Mouse (Mus musculus) gastrocnemius, postnatal 25 days (tissue): Measurements from ENCODE around the gene Ubap2l. TPM values are rescaled to one million over a fixed set of nuclear protein-coding genes. Genes with fewer than 3 reads are reported as not detected.
A peak's percentile ranks its signal among the peaks of the same experiment; 100 is the strongest.

Experiments
- DNase-seq: peaks from one replicate; pipeline ENCODE4 v3.0.0; 2022
- long read RNA-seq, 2 experiments: library from polyadenylated mRNA; stranded (forward); transcript quantifications; one replicate each; pipeline ENCODE4 v2.0.0; 2021
- total RNA-seq, 2 experiments: library from RNA; stranded (reverse); gene quantifications; 1 replicate in 1 of 2; 2 replicates in 1 of 2; pipeline ENCODE4 v1.2.3; 2021

Ubap2l gene
- total RNA-seq, result 10 to 100 TPM; 79.1 to 79.3 TPM
- long read RNA-seq, experiment 1, partial matches to known transcripts, result 4 of 34 reads
- long read RNA-seq, experiment 1, other reads (novel, unspliced or antisense), result 28 of 34 reads
- long read RNA-seq, experiment 2, partial matches to known transcripts, result 25 of 79 reads
- long read RNA-seq, experiment 2, other reads (novel, unspliced or antisense), result 52 of 79 reads

GRCm38 (mm10) chr3:90052351-90053241 lies at the start of gene Ubap2l:
Gene Ubap2l, minus strand, starts transcription at chr3:90052628.
- peak; percentile 98 for DNase-seq

DNA sequence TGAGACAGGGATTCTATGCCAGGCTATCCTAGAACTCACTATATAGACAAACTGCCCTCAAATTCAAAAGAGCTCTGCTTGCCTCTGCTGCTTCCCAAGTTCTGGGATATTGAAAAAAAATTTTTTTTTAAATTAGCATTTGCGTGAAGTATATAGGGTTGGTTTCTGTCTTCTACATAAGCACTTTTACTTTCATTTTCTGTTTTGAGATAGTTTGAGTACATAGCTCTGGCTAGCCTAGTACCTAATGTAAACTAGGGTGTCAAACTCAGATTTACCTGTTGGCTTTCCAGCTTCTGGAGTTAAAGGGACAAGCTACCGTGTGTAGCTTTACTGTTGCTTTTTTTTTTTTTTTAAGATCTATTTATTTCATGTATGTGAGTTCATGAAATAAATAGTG lies 49.2 kb upstream of the Ubap2l start:
- no peak for DNase-seq

GRCm38 (mm10) chr3:90101010-90101409 lies 48.6 kb upstream of the Ubap2l start:
- no peak for DNase-seq

- DNase-seq, result no peak
Observed at GRCm38 (mm10) chr3:90097928-90098327, 45.5 kb upstream of the Ubap2l start.

- no peak for DNase-seq
Observed at GRCm38 (mm10) chr3:90094453-90094852, 42.0 kb upstream of the Ubap2l start.

DNA sequence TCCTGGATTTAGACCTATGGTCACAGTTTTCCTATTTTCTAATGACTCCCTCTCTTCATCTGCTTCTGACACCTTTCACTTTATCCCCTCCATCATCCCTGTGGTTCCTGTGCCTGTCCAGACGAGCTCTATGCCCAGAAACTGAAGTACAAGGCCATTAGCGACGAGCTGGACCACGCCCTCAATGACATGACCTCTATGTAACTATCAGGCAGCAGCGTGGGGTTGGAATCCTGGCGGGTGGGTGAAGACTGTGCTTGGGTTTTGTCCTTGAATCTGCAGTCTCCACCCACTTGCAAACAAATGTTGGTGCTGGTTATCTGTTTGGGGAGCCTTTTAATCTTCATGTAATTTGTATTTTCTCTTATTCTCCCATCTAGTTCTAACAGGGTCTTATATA lies 38.5 kb upstream of the Ubap2l start:
- no peak for DNase-seq

- no peak for DNase-seq
Observed at GRCm38 (mm10) chr3:90088617-90089016, 36.2 kb upstream of the Ubap2l start.

DNA sequence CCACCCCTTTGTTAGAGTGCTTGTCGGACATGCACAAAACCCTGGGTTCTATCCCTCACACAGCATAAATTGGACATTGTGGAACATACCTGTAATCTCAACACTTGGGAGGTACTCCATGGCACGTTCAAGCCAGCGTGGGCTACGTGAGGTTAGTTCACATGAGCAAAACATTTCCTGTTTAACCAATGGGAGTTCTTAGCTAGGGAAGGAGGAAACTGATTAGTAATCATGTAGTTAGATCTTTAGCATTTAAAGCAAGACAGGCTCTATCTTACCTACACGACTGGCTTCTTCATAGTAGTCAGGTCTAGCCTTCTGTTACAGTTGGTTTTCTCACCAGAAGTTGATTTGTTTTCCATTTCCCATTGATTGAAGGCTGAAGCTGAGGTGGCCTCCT lies 33.6 kb upstream of the Ubap2l start:
- no peak for DNase-seq

DNA sequence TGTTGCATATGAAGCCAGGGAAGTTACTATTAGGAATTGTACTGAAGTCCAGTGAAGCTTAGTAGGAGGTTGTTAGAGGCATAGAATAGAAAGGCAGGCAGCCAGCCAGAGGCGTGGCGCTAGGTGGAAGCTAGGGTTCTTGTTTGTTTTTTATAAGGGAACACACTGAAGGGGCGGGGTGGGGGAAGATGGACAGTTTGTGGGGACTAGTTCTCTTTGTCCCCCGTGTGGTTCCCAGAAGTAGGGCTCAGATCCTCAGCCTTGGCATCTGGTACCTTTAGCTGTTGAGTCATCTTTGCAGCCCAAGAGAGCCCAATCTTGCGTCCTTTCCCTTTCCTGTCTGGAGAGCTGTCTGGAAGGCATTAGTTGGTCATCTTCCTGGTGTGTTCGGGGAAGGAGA lies 32.9 kb upstream of the Ubap2l start:
- DNase-seq, result peak; percentile 22

DNA sequence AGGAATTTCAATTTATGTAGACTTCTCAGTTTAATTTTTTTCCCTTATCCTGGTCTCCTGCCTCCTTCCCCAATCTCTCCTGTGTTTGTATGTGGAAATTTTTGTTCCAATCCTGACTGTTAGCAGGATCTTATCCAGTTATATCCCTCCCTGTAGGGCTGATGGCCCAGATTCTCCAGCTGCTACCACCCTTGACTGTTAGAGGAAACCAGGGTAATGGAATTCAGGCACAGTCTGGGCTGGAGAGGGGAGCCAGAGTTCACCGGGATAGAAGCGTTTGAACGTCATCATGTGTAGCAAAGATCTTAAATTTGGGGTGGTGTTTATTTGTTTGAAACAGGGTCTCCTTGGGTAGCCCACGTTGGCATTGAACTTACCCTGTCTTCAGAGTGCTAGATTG lies 32.4 kb upstream of the Ubap2l start:
- peak; percentile 16 for DNase-seq

DNA sequence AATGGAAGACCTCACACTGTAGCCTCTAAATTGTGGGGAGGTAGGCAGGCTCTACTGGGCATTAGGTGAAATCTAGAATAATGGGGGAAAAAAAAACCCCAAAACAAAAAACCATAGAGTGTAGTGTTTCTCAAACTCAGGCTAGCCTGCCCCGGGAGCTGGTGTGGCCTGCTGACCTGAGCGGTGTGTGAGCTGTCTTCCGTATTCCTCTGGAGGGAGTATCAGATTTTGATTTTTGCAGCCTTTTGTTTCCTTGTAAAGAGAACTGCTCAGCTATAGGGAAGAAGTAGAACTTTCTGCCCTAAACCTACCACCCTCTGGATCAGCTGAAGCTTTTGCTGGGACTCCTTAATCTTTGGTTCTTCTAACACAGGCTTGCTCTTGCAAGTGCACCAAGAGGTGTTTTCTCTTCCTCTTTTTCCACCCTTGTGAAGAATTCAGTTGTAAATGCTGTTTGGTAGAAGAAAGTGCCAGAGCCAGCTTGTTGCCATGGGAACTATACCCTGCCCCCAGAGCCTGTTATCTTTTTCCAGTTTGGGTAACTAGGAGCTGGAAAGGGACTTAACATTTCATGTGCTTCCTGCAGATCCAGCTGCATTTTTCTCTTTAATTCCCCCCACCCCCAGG lies 31.4 kb upstream of the Ubap2l start:
- no peak for DNase-seq

GRCm38 (mm10) chr3:90083034-90083433 lies 30.6 kb upstream of the Ubap2l start:
- no peak for DNase-seq

DNA sequence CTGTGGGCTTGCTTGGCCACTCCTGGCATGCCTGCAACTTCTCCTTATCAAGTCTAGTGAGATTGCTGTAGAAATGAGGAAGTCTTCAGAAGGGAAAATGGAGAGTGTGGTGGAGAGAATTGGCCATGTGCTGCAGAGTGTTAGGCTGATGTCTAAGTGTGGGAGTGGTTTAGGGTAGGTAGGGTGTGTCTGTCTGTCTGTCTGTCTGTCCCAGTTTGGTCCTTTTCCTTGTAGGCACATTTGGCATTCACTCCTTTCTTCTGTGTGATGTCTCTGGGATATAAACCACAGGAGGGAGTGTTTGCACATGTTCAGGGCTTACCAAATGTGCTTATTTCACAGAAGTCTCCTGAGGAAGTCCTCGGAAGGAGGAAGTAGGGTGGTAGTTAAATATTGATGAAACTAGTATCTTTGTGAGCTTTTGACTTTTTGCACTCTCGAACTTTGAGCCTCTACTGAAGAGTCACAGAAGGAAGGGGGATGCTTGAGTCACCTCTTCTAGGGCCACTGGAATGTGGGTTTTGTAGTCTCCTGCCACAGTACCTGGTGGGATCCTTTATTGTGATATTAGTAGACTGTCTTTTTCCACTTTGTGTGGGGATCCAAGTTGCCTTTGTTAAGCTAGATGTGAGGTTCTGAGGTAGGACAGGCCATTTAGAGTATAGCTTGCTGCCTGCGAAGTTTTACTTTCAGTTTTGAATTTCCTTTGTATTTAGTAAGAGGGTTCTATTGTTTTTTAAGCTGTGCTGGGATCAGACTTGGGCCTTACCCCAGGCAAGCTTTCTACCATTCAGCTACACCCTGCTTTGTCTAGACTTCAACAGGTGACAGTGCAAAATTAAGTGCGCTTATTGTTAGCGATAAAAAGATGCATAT lies 29.2 kb upstream of the Ubap2l start:
- DNase-seq, result no peak

GRCm38 (mm10) chr3:90080498-90080863 lies 28.1 kb upstream of the Ubap2l start:
- no peak for DNase-seq

DNA sequence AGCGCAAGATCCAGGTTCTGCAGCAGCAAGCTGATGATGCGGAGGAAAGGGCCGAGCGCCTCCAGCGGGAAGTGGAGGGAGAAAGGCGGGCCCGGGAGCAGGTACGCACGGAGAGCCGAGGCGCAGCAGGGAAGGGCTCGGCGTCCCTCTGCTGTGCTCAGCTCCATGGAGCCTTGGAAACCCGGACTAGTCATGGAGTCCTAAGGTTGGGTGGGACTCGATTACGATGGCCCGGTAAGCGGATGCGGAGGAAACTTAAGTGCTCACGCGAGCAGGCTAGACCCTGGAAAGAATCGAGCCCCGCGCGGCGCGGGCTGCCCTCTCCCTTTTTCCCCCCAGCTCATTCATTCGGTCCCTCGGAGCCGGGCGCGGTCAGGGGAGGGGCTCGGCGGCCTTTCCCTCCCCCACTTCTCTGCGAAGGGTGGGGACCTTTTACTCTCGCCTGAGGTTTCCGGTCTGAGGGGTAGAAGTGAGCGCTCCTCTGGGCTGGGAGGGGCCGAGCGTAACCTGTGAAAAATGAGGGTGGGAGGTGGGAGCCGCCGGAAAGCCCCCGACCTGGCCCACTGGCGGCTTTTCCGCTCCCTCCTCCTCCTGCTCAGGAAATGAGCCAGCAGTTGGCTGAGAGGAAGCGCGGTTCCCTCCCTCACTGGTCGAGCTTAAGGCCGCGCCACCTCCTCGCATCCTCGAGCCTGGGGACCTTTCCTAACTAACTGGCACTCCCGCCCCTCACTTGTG lies 27.5 kb upstream of the Ubap2l start:
- DNase-seq, result peak; percentile 69

DNA sequence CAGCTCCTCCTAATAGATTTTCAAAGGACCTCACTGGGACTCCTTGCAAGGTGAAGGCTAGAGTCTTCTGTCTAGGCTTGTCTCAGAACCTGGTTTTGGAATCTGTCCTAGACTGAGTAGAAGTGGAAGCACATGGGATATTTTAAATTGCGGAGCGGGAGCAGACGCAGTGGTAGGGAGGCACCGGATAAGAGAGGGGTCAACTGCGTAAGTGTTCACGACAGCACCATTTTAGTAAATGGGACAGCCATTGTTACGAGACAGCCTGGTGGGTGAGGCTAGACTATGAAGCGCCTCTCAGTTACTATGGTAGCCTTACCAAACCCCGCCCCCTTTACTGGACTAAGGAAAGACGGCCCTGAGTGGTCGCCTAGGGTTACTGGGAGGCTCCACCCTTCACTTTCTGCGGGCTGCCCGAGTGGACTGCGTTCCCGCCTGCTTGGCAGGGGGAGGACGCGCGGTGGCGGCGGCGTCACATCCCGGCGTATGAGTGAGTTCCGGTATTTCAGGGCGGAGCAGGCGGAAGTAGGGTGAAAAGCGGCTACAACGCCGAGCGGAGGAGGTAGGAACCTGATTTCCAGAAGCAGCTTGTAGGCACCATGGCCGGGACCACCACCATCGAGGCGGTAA lies 26.8 kb upstream of the Ubap2l start:
- peak; percentile 94 for DNase-seq

GRCm38 (mm10) chr3:90078224-90078623 lies 25.8 kb upstream of the Ubap2l start:
- DNase-seq, result no peak

DNA sequence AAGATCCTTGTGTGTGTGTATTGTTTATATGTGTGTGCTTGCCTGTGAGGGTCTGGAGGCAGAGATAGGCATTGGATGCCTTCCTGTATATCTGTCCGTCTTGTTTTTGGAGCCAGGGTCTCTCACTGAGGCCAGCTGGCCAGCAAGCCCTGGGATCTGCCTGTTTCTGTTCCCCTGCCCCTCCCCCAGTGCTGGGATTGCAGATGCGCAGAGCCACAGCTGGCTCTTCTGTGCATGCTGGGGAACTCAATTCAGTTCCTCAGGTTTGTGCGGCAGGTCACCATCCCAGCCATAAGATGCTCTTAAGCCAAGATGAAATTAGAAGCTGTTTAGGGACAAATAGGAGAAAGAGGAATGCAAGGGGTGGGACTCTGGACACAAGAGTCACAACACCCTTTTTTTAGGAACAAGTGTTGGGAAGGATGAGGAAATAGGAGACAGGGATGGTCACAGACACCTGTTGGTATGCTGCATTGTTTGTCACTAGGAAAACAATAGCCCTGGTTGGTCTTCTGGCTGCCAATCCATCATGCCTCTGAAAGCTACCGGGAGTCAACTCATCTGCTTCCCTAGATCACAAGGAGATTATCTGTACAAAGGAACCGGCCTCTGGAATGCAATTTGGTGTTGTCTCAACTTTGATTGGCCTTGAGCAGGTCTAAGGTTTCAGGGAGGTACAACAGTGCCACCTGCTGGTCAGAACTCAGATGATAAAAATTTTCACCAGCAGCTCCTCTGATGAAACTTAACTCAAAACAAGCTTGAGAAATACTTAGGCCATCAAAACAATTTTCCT lies 24.7 kb upstream of the Ubap2l start:
- DNase-seq, result peak; percentile 66

DNA sequence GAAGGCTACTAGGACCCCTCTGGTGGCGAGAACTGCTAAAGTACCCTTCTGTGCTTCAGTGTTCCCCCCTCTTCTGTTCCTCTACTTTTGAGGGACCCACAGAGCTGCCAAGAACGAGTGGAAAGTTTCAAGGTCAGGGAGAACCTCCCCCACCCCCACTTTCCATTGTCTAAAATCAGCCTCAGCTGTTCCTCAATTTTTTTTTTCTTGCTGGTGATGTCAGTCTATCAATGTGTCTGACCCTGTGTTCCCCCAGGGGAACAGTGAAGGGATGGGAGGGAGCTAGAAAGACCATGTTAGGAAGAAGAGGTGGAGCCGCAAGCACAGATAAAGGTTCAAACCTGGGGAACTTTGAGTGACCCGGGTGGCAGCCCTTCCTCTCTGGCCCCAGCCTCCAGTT lies 19.9 kb upstream of the Ubap2l start, which contains the start of gene Tpm3:
Gene Tpm3, plus strand, starts transcription at position 356 of the 400 bp plus-strand sequence.
- no peak for DNase-seq

DNA sequence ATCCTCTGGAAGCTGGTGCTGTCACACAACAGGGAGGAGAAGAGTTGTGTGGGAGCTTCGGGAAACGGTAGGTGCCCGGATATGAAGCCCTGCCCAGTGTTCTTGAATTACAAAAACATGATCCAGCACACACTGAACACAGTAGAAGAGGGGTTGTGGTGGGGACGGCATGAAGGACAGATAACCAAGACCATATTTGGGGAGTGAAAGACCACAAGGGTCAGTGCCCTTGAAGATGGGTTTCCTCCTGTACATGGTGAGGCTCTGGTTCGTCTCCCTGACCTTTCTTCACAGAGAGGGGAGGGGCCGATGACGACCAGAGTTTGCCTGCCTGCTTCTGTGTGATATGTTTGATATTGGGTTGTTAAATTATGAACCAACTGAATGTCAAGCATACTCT lies 17.3 kb upstream of the Ubap2l start:
- no peak for DNase-seq
